Mouse (Mus musculus) spleen, adult 2 months (tissue): ENCODE results near the gene Rdx. TPM values are rescaled to one million over a fixed set of nuclear protein-coding genes. Genes with fewer than 3 reads are reported as not detected.

Experiments
- DNase-seq, 2 experiments: peaks; one replicate each; pipeline versions ENCODE4 v3.0.0 to v3.0.0-alpha.2; 2012 to 2021; ENCODE audit warnings: low spot score in 2 of 2, low read depth in 1 of 2
- H3K27ac ChIP-seq: fragments of 200-500 bp; 2 replicates; pipeline ENCODE4 v1.5.1; 2012; ENCODE audit warnings: low read length, inconsistent platforms; ENCODE audit not compliant: insufficient read depth
- H3K27me3 ChIP-seq: fragments of 200-500 bp; 2 replicates; pipeline ENCODE4 v1.6.1; 2012; ENCODE audit warnings: mild to moderate bottlenecking, moderate library complexity, low read length, inconsistent platforms; ENCODE audit not compliant: control insufficient read depth, insufficient read depth
- H3K36me3 ChIP-seq: fragments of 200-500 bp; 2 replicates; pipeline ENCODE4 v1.6.1; 2012; ENCODE audit warnings: mild to moderate bottlenecking, low read length, inconsistent platforms; ENCODE audit not compliant: control insufficient read depth, insufficient read depth
- H3K4me1 ChIP-seq: fragments of 200-500 bp; 2 replicates; pipeline ENCODE4 v1.6.1; 2011; ENCODE audit warnings: inconsistent platforms; ENCODE audit not compliant: control insufficient read depth, insufficient read depth, insufficient read length
- H3K4me3 ChIP-seq: fragments of 200-500 bp; 2 replicates; pipeline ENCODE4 v1.5.1; 2011; ENCODE audit warnings: mild to moderate bottlenecking, inconsistent platforms; ENCODE audit not compliant: insufficient read depth, insufficient read length; ENCODE audit errors: extremely low read depth
- CTCF ChIP-seq: fragments of 200-500 bp; IDR thresholded peaks from 2 replicates; pipeline ENCODE4 v1.5.1; 2011; ENCODE audit warnings: mild to moderate bottlenecking, inconsistent platforms; ENCODE audit not compliant: insufficient read depth, insufficient read length, insufficient replicate concordance; ENCODE audit errors: extremely low read depth
- POLR2A ChIP-seq: fragments of 200-500 bp; IDR thresholded peaks from 2 replicates; pipeline ENCODE4 v1.6.1; 2011; ENCODE audit warnings: low read depth, low read length, inconsistent platforms
- WGBS: fragments of 180-500 bp; shearing (Covaris S2); methylation state at CpG from one replicate; pipeline ENCODE4 v1.1.7; 2018; 5-methylcytosine and 5-hydroxymethylcytosine counted together
- polyA plus RNA-seq: library from polyadenylated mRNA; depleted of rRNA; stranded (reverse); fragments of >200 nt; gene quantifications from 2 replicates; pipeline ENCODE4 v1.2.3, GENCODE M21; 2012

Gene Rdx
- polyA plus RNA-seq, 1 experiment = 6.3 TPM

DNA sequence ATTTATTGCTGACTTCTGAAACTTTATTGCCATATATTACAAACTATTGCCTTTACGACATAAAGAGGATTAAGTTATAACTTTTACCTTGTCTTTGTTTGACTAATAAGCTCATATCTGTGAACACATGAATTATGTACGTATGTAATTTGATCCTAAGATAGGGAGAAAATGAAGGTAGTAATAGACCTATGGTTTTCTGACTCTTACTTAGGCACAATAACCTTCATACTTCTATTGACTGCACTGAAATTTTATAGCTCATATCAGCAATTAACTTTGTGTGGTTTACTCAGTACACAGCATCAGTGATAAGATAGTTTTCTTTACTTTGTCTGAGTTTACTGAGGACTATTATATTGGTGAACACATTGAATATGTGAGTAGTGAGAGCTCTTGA, 5.3 kb upstream of the Rdx start:
- 93% methylated on average over 2 of the region's 2 CpGs for WGBS
- Histone ChIP-seq H3K27ac (no peak overlapping the region), H3K36me3 (no peaks in the 10 kb centered on the region), H3K4me3 (no peak overlapping the region), H3K4me1 (no peaks in the 10 kb centered on the region), H3K27me3 (no peaks in the 10 kb centered on the region)
- TF ChIP-seq CTCF (no peak), POLR2A (no peak)
- DNase-seq = no peak

DNA sequence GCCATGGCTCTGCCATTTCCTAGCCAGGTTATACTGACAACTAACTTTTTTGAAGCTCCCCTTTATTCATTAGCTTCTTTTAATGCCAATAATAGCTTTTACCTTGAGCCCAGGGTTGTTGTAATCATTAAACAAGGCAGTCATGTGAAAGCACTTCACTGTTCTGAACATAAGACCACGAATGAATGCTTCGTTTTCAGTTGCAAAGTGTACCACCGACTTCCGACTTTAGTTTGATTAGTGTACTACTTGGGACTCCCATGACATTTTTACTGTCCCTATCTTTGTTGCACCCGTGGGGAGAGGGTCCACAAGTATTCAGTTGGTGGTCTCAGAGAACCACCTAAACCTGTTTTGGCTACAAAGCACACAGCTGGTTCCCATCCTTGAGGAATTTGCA, 287 bp upstream of the Rdx start:
- 62% methylated on average over 5 of the region's 5 CpGs for WGBS

GRCm38 (mm10) chr9:52047821-52048649, 1.1 kb downstream of the Rdx start:
- H3K4me1 ChIP-seq = peaks cover 7% of the 10 kb centered on the region
- WGBS = 1% methylated on average over 91 of the region's 118 CpGs
- H3K36me3 ChIP-seq = no peaks in the 10 kb centered on the region
- H3K4me3 ChIP-seq = peak overlapping the region; percentile 86
- peak; percentile 19 to 78 for DNase-seq
- peak overlapping the region; percentile 90 for H3K27ac ChIP-seq
- peaks cover 3% of the 10 kb centered on the region; the same call in 1 of the 2 replicates for H3K27me3 ChIP-seq
- TF ChIP-seq POLR2A (peak; percentile 16; the same call in 1 of the 2 replicates), CTCF (no peak)

More for the DNA sequence above, 287 bp upstream of the Rdx start:
- Histone ChIP-seq H3K36me3 (no peaks in the 10 kb centered on the region), H3K27ac (no peak overlapping the region), H3K27me3 (peaks cover 3% of the 10 kb centered on the region; the same call in 1 of the 2 replicates), H3K4me3 (no peak overlapping the region), H3K4me1 (peaks cover 7% of the 10 kb centered on the region)
- DNase-seq = no peak
- TF ChIP-seq CTCF (no peak), POLR2A (no peak)

DNA sequence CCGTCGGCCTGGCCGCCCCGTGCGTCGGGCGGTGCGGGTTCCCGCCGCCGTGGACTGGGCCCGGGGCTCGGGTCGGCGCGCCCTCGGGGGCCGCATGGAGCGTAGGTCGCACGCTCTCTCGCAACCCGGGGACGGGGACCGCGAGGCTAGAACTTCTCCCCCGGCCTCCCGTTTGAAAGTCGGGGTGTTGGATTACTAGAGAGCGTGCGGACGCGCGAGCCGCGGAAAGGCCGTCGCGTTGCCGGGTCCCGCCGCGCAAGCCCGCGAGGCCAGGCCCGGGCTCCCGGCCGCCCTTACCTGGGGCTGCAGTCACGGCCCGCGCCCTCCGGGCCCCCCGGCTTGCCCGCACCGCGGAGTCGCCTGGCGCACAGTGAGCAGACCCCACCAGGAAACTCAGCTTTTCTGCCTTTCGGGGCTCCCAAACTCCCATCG, 1.7 kb downstream of the Rdx start:
- WGBS = under 1% methylated on average over 59 of the region's 60 CpGs
- no peaks in the 10 kb centered on the region for H3K36me3 ChIP-seq
- DNase-seq = peak in 1 of 2 experiments; percentile 30
- H3K4me1 ChIP-seq = peaks cover 7% of the 10 kb centered on the region
- TF ChIP-seq CTCF (no peak), POLR2A (no peak)
- H3K27ac ChIP-seq = peak overlapping the region; percentile 90
- H3K27me3 ChIP-seq = peaks cover 3% of the 10 kb centered on the region; the same call in 1 of the 2 replicates
- H3K4me3 ChIP-seq = peak overlapping the region; percentile 86

GRCm38 (mm10) chr9:52049605-52050004, 2.6 kb downstream of the Rdx start:
- Histone ChIP-seq H3K36me3 (no peaks in the 10 kb centered on the region), H3K4me3 (no peak overlapping the region; the same call in 1 of the 2 replicates), H3K27ac (no peak overlapping the region), H3K27me3 (peaks cover 3% of the 10 kb centered on the region; the same call in 1 of the 2 replicates), H3K4me1 (peaks cover 7% of the 10 kb centered on the region)
- WGBS = 11% methylated on average over 3 of the region's 3 CpGs
- TF ChIP-seq POLR2A = no peak
- TF ChIP-seq CTCF = no peak
- no peak for DNase-seq

DNA sequence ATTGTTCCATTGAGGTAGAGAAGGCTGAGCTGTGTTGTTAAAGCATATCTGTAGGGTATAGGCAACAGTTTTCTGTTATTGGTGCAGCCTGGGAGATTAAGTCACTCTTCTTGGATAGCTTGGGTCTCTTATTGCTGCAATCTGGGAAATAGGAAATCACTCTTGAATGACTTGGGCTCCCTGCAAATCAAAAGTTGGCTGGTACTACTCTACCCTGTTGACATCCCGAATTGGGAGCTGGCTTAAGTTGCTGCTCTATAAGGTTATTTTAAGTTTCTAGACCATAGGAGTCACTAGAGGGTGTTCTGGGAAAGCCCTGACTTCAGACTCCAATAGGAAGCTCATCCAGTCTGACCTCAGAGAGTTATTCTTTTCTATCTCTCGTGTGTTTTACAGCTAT, 3.4 kb downstream of the Rdx start:
- no peak for DNase-seq
- 71% methylated on average over 2 of the region's 2 CpGs for WGBS
- Histone ChIP-seq H3K4me1 (peaks cover 7% of the 10 kb centered on the region), H3K27ac (no peak overlapping the region), H3K36me3 (no peaks in the 10 kb centered on the region), H3K27me3 (peaks cover 3% of the 10 kb centered on the region; the same call in 1 of the 2 replicates), H3K4me3 (no peak overlapping the region)
- TF ChIP-seq CTCF = no peak
- no peak for TF ChIP-seq POLR2A

- Histone ChIP-seq H3K4me3 (no peak overlapping the region), H3K27me3 (peaks cover 3% of the 10 kb centered on the region; the same call in 1 of the 2 replicates), H3K4me1 (peaks cover 7% of the 10 kb centered on the region), H3K27ac (no peak overlapping the region), H3K36me3 (no peaks in the 10 kb centered on the region)
- WGBS = 93% methylated on average over 1 of the region's 1 CpGs
- TF ChIP-seq CTCF (no peak), POLR2A (no peak)
- DNase-seq = no peak
Observed at GRCm38 (mm10) chr9:52052221-52052620, 5.2 kb downstream of the Rdx start.
